Mouse (Mus musculus): ENCODE measurements around the gene Gm20825.
"Not testable (repeated sequence)": the region's sequence is repeated elsewhere in the genome, so short reads cannot be mapped to it uniquely, and the experiment has no call there.

The Gm20825 gene

DNA sequence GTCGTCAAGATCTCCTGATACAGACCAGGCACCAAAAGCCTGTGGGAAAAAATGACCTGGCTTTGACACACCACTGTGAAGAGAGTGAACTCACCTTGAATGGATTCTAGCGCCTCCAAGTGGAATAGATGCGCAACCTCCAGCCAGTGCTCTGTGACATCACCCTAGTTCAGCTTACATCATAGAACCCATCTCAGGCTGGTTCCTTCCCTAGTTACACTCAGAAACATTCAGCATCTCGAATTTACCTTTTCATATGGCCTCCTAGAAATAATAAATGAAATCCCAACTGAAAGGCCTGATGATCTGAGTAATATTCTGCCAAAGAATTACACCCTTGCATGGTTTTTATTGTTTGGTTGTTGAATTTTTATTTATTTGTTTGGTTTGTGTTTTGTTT is at the start of gene Gm20825:
TSS of gene Gm20825 (minus strand) at position 101 of the 400 bp plus-strand sequence.
- DNase-seq (ENCODE audit: low spot score in 2 of 2), result not testable (repeated sequence)

Data from urinary bladder, postnatal 36 days (tissue).